Mouse (Mus musculus): ENCODE measurements around the gene Bola3. TPM values are rescaled to one million over a fixed set of nuclear protein-coding genes. Genes with fewer than 3 reads are reported as not detected.

The Bola3 gene
- polyA plus RNA-seq (2015; fragmentation: Nextera tagmentation; extraction: Ambion mirVana), result 134 and 157 TPM in 2 replicates

DNA sequence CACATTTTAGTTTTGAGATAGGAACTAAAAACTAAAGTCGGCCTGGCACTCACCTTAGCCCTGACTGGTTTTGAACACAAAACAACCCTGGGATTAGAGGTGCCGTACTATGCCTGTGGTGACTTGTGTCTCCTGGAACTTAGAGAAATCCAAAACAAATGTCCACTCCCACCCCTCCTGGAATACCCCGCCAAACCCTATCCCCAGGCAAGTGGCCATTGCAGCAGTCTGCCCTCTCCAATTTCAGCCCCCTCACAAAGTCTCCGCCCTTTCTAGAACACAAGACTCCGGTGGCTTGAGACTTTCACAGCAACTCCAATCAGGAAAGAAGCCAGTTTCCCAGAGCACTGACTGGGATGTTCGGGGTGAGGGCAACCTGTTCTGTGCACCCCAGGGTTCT lies at the start of gene Bola3:
Gene Bola3, plus strand, starts transcription at position 275 of the 400 bp plus-strand sequence.

DNA sequence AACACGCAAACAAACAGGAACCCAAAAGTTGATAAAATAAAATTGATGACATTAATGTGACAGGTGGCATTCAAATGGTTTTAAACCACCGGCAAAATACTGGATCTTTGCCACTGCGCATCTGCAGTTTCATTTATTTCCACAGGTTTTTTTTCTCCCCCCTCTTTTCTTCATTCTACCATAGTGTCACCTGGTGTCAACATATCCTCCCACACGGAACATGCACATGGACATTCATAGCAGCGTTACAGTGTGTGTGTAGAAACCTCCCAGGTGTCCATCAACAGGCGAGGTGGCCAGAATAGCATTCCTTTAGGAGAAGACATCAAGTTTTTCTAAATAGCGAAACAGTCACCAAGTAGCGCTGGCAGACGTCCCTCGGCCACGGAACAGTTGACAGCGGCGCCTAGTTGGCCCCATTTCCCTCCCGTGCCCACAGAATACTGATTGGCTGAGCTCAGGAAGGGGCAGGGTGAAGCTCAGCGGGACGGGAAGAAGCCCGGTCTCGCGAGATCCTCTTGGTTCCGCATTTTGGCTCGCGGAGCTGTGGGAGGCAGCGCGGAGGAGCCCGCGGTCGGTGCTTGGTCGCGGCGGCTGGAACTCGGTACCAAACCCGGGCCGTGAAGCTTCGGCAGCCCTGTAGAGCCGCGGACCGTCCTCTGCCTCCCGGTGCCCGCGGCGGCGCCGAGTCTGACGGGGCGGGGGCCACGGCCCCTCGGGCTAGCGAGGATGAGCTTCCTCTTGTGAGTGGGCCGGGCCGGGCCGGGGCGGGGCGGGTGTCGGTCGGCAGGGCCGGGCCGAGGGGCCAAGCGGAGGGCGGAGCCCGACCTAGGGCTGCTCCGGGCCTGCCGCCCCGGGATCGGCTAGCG lies 23.2 kb upstream of the Bola3 start, which contains the start of the genes Mthfd2 and Mob1a:
Gene Mthfd2, minus strand, starts transcription at position 384 of the 869 bp plus-strand sequence.
Gene Mob1a, plus strand, starts transcription at position 492 of the 869 bp plus-strand sequence.

Small RNA genes lying within 50 kb of the gene (microRNA-seq; reads per million reads assigned to microRNA genes)
- gene Mir6374, result not detected

Other genes with a start within 250 kb of the Bola3 start
- 0.71 and 0.80 TPM in 2 replicates for gene Ccdc142, start 247.5 kb upstream of the Bola3 start, polyA plus RNA-seq (2015; fragmentation: Nextera tagmentation; extraction: Ambion mirVana)
- 0.82 and 1.1 TPM in 2 replicates for gene Gm42688, start 247.5 kb upstream of the Bola3 start, polyA plus RNA-seq (2015; fragmentation: Nextera tagmentation; extraction: Ambion mirVana)
- gene Mrpl53, start 240.1 kb upstream of the Bola3 start, polyA plus RNA-seq (2015; fragmentation: Nextera tagmentation; extraction: Ambion mirVana), result 127 TPM in 2 replicates
- 18.7 and 21.6 TPM in 2 replicates for gene Mogs, start 233.7 kb upstream of the Bola3 start, polyA plus RNA-seq (2015; fragmentation: Nextera tagmentation; extraction: Ambion mirVana)
- gene Wbp1, start 227.6 kb upstream of the Bola3 start, polyA plus RNA-seq (2015; fragmentation: Nextera tagmentation; extraction: Ambion mirVana), result 48.6 and 53.4 TPM in 2 replicates
- 7.6 and 8.2 TPM in 2 replicates for gene Ino80b, start 223.7 kb upstream of the Bola3 start, polyA plus RNA-seq (2015; fragmentation: Nextera tagmentation; extraction: Ambion mirVana)
- 7.2 and 9.3 TPM in 2 replicates for gene Rtkn, start 213.7 kb upstream of the Bola3 start, polyA plus RNA-seq (2015; fragmentation: Nextera tagmentation; extraction: Ambion mirVana)
- 1.6 and 1.8 TPM in 2 replicates for gene Wdr54, start 192.8 kb upstream of the Bola3 start, polyA plus RNA-seq (2015; fragmentation: Nextera tagmentation; extraction: Ambion mirVana)
- gene 1700003E16Rik, start 192.7 kb upstream of the Bola3 start, polyA plus RNA-seq (2015; fragmentation: Nextera tagmentation; extraction: Ambion mirVana), result 0.51 and 0.66 TPM in 2 replicates
- gene Dctn1, start 183.2 kb upstream of the Bola3 start, polyA plus RNA-seq (2015; fragmentation: Nextera tagmentation; extraction: Ambion mirVana), result 62.5 and 72.3 TPM in 2 replicates
- gene Slc4a5, start 129.3 kb upstream of the Bola3 start, polyA plus RNA-seq (2015; fragmentation: Nextera tagmentation; extraction: Ambion mirVana), result 0.17 TPM in 1 of 2 replicates, not detected in the other
- 26.2 and 28.9 TPM in 2 replicates for gene Mthfd2, start 23.2 kb upstream of the Bola3 start, polyA plus RNA-seq (2015; fragmentation: Nextera tagmentation; extraction: Ambion mirVana)
- gene Mob1a, start 23.1 kb upstream of the Bola3 start, polyA plus RNA-seq (2015; fragmentation: Nextera tagmentation; extraction: Ambion mirVana), result 36.6 and 42.2 TPM in 2 replicates
- 16.8 and 19.9 TPM in 2 replicates for gene Tet3, start 109.9 kb downstream of the Bola3 start, polyA plus RNA-seq (2015; fragmentation: Nextera tagmentation; extraction: Ambion mirVana)
- 46.0 and 47.5 TPM in 2 replicates for gene Dguok, start 157.8 kb downstream of the Bola3 start, polyA plus RNA-seq (2015; fragmentation: Nextera tagmentation; extraction: Ambion mirVana)
- 29,390 and 31,333 TPM in 2 replicates for gene Actg2, start 187.1 kb downstream of the Bola3 start, polyA plus RNA-seq (2015; fragmentation: Nextera tagmentation; extraction: Ambion mirVana)
- 27.5 and 32.2 TPM in 2 replicates for gene Stambp, start 223.6 kb downstream of the Bola3 start, polyA plus RNA-seq (2015; fragmentation: Nextera tagmentation; extraction: Ambion mirVana)